Mouse (Mus musculus): ENCODE measurements around the gene Hirip3. TPM values are rescaled to one million over a fixed set of nuclear protein-coding genes. Genes with fewer than 3 reads are reported as not detected.

Gene Hirip3
- total RNA-seq (2021) = 10 to 100 TPM; 10.3 to 13.8 TPM

DNA sequence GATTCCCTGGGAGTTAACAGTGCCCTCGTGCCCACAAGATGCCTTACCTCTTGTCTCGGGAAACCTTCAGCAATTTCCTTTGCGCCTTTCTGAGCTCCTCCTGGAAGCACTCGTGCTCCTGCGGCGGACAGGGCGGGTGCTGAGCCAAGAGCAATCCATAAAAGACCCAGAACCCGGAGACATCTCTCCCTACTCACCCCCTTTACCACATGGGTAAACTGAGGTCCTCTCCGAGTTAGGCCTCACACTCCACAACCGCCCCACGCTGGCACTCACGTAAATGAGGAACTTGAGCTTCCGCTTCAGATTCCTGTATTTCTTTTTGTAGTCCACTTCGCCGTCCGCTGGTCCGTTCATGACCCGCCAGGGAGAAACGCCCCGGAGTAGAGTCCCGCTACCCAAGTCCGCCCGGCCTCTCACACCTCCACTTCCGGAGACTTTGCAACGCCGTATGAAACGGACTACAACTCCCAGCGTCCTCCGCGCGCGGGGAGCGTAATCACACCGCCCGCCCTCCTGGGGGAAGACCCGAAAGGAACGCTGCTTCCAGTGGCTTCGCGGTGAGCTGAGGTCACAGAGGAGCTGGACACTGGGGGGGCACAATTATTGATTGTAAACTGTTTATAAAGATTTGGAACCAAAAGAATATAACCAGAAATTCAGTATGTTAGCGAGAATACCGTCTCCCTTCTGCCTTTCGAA lies at the start of gene Hirip3:
Hirip3 (plus strand) TSS at position 544 of the 702 bp plus-strand sequence.
- intact Hi-C loops (cut with DNase I) = loop anchor here (1.0 kb wide), 1 partner anchor 20 kb away; no protein-coding TSS in a partner anchor
- DNase-seq = peak; percentile 97 to 98

DNA sequence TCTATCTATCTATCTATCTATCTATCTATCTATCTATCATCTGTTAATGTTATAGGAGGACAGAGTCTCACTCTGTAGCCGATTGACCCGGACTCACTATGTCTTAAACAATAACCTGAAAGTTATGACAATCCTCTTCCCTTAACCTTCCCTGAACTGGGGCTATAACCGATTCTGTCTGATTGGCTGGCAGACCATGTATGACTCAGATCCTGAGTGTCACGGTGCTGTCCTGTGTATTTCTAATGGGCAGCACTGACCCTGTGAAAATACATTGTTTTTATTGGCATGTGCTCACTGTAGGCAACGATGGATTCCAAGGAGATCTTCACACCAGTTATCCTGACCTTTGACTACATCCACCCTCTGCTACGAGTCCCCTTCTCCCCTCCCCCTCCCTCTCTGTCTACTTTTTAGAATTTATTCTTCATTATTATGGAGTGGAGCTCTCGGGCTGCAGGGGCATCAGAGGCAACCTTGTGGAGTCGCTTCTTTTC lies 46.0 kb upstream of the Hirip3 start:
- DNase-seq = no peak
- intact Hi-C loops (cut with DNase I) = no loop called here

DNA sequence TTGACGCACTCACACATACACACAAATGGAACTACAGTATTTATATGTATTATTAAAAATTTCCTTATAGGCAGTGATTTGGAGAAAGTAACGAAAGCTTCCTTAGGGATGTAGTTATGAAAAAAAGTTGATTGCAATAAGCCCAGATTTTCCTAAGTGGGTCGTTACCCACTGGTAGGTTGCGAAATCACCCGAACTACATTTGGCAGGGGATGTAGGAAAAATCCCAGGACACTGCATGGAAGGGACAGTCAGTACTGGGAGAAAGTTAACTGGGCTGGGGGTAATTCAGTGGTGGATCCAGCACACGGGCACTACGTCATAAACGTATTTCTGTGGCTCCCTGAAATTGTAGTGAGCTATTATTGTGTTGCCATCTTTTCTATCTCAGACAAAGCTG lies 45.3 kb upstream of the Hirip3 start:
- no peak for DNase-seq
- intact Hi-C loops (cut with DNase I) = no loop called here

DNA sequence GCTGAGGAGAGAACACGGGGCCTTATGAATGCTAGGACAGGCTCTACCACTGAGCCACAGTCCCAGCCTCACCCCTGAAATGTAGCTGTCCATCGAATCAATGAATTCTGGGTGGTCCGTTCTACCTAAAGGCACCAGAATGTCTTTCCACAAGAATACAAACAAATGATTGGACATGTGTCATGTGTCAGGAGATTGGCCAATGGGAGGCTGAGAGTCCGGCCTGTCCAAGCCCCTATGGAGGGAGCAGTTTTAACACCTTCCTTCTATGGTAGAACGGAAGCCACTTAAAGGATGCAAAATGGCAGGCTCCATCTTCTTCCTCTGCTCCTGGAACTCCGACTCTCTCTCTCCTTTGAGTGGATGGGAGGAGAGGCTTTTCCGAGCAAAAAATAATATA lies 44.2 kb upstream of the Hirip3 start:
- intact Hi-C loops (cut with DNase I) = no loop called here
- DNase-seq = no peak

DNA sequence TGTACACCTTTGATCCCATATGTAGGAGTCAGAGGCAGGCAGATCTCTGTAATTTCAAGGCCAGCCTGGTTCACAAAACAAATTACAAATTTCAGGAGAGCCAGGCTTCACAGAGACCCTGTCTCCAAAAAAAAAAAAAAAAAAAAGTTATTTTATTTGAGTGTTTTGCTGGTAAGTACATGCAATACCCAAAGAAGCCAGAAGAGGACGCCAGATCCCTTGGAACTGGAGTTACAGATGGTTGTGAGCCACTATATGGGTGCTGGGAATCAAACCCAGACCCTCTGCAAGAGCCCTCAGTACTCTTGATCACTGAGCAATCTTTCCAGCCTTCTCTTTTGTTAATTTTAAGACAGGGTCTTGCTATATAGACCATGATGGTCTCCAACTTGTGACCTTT lies 43.0 kb upstream of the Hirip3 start:
- intact Hi-C loops (cut with DNase I) = no loop called here

DNA sequence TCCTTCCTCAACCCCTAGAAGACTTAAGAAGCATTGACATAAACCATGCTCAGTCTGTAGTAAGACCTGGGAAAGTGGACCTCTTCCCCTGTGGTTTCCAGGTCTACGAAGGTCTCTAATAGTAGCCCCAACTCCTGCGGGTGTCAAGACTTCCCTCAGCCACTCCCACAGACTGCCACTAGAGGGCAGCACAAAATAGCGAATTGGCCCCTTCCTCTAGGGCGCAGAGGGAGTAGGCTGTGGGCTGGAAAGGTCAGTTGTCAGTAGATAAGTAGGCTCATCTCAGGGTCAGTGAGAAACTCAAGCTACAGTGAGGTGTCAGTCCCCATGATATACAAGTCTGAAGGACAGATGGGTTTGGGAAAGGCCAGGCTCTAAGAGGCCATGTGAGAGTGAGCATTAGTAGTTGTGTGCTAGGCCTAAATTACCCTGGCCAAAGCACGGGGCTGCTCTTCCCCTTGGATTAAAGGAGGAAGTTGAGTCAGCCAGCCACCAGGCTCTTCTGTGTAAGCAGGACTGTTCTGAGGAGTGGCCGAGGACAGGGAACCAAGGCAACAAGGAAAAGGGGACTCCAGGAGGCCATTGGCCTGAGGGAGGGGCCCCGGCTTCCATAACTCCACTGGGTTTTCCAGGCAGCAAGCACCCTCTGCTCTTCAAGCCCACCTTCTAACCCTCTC lies 39.8 kb upstream of the Hirip3 start:
- intact Hi-C loops (cut with DNase I) = loop anchor here (1.0 to 5.0 kb wide), 4 partner anchors 125 to 283 kb away; partner anchors contain the start of genes Asphd1 and Maz
- peak; percentile 82 to 91 for DNase-seq

More for the DNA sequence above, 43.0 kb upstream of the Hirip3 start:
- DNase-seq = no peak

DNA sequence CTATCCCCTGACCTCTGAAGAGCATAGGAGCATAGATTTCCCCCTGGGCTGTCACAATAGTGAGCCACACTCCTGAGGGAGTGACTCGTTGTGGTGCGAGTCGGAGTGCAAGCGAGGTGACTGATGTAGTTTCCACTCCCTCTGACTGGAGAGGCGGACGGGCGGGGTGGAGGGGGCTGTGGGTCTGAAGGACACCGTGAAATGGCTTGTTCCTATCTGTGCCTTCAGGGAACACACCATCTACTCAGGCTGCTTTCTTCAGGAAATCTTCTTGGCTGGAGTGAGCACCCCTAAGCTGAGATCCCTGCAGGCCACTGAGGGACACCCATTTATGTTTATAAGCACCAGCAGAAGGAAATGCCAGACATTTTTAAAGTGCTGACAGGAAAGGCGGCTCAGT lies 39.0 kb upstream of the Hirip3 start:
- no peak for DNase-seq
- intact Hi-C loops (cut with DNase I) = loop anchor here (1.0 to 5.0 kb wide), 4 partner anchors 125 to 282 kb away; partner anchors contain the start of genes Asphd1 and Maz

DNA sequence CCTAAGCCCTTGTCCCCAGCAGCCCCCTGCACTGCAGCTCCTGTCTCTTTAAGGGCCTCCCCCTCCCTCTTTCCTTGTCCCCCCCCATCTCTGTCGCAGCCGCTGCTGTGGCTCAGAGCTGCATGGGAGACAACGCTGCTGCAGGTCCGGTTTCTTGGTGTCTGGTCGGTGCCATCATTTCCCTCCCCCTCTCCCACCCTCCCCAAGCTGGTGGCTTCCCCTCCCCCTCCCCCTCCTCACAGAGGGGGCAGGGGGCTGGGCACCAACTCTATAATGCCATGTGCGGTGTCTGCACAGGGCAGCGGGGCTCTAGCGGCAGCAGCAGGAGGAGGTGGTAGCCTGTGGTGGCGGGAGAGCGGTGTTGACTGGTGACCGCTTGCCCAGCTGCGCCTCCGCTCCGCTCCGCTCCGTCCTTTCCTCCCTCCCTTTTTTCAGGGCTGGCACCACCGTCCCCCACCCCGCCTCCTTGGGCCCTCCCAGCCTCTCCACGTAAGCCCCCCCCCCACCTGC lies 38.5 kb upstream of the Hirip3 start:
- DNase-seq = no peak
- intact Hi-C loops (cut with DNase I) = loop anchor here (2.0 to 5.0 kb wide), 3 partner anchors 124 to 282 kb away; partner anchors contain the start of genes Asphd1 and Maz

DNA sequence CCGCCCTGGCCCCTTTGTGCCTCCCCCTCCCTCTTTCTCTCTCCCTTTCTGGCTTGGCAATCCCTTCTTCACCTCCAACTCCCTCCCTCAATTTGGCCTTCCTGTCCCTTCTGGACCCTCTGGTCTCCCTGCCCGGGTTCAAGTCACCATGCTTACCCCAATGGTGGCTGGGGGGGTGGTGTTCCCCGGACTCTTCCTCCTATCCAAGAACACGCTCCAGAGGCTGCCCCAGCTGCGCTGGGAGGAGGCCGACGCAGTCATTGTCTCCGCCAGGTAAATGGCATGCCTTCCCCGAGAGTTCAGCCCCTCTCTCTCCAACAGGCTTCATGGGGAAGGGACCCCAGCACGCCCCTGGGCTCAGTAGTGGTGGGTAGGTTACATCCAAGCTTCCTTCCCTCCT lies 37.8 kb upstream of the Hirip3 start:
- DNase-seq = no peak
- intact Hi-C loops (cut with DNase I) = loop anchor here (2.0 to 5.0 kb wide), 3 partner anchors 123 to 281 kb away; partner anchors contain the start of genes Asphd1 and Maz

DNA sequence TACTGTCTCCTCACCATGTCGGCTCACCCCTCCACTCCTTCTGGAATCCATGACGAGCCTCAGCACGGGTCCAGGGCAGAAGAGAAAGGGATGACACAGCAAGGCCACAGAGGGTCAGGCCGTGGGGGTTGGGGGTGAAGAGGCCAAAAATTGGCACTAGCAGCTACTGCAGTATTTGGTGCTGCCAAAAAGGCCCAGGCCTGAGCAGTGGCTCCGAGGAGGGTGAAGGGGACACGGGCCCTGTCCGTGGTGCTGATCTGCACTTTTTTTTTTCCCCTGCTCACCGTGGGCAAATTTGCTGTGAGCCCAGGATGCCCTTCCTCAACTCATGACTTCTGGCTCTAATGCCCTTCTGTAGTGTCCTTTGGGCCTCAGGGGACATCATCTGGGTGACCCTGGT lies 36.4 kb upstream of the Hirip3 start:
- intact Hi-C loops (cut with DNase I) = no loop called here
- DNase-seq = peak in 1 of 2 experiments; percentile 55

DNA sequence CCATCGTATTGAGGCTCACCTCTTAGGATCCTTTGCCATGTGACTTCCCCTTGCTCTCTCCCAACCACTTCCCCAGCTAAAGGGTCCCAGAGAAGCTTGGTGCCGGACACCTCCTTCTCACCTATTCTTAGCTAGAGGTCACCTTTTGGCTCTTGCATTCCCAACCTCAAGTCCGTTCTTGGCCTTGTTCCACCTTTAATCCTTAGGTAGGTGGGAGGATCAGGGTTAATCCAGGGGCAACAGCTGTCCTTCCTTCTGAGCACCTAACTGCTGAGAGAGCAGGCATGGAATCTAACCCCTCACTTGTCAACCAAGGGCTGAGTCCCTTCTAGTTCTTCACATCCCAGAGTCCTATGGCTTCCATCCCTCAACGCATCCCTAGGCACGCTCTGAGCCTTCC lies 35.8 kb upstream of the Hirip3 start:
- intact Hi-C loops (cut with DNase I) = no loop called here

DNA sequence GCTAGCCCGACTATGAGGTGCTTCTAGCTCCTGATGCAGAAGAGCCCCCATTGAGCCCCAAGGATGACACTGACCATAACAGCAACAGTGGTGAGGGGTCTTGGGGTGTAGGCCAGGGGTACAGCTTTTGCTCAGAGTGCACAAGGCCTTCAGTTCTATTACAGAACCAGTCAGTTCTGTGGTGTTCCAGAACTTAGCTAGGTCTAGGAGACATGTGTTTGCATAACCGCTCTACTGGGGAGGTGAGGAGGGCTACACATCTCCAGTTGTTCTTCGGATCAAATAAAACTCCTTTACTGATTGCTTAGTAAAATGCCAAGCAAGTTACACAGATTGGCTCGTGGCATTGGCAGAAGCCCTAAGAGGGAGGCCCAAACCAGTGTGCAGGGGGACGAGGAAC lies 30.2 kb upstream of the Hirip3 start, which contains the start of gene 4930451I11Rik:
4930451I11Rik (minus strand) TSS at position 101 of the 400 bp plus-strand sequence.
- intact Hi-C loops (cut with DNase I) = loop anchor here (5.0 kb wide), 1 partner anchor 56 kb away; no protein-coding TSS in a partner anchor
- no peak for DNase-seq

More for the DNA sequence above, 35.8 kb upstream of the Hirip3 start:
- DNase-seq = no peak

DNA sequence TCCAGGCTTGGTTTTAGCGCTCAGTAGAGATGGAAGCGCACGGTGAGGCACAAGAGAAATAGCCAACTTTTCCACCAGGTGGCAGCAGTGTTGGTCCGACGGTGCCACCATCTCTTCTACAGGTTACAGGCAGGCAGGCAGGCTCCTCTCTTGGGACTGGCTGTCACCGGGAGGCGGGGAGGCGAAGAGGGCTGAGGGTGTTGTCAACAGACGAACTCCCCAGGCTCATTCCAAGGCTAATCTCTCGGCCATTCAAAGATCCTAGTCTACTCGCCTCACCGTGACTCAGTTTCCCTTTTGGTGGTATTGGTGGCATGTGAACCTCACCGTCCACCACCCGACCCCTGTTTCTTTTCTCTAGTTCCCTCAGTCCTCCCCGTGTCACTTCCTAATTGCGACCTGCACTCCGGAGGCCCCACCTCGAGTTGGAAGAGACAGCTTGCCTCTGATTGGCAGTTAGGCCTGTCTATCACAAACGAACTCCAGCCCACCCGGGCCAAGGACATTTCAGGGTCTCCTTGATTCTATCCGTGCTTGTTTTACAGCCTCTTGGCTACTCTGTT lies 29.7 kb upstream of the Hirip3 start:
- DNase-seq = peak; percentile 76 to 86
- intact Hi-C loops (cut with DNase I) = loop anchor here (1.0 to 5.0 kb wide), 3 partner anchors 55 to 278 kb away; no protein-coding TSS in a partner anchor

DNA sequence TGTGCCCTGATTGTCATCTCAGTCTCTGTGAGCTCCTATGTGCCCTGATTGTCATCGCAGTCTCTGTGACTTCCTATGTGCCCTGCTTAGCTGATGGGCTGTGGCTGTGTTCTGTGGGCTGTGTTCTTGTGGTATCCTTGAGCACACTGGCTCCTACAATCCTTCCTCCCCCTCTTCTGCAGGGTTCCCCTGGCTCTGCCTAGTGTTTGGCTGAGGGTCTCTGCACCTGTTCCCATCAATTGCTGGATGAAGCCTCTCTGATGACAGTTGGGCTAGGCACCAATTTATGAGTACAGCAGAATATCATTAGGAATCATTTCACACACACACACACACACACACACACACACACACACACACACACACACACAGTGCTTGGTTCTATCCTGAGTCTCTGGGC lies 28.5 kb upstream of the Hirip3 start:
- DNase-seq = no peak
- intact Hi-C loops (cut with DNase I) = loop anchor here (2.0 to 5.0 kb wide), 2 partner anchors 54 to 130 kb away; no protein-coding TSS in a partner anchor

DNA sequence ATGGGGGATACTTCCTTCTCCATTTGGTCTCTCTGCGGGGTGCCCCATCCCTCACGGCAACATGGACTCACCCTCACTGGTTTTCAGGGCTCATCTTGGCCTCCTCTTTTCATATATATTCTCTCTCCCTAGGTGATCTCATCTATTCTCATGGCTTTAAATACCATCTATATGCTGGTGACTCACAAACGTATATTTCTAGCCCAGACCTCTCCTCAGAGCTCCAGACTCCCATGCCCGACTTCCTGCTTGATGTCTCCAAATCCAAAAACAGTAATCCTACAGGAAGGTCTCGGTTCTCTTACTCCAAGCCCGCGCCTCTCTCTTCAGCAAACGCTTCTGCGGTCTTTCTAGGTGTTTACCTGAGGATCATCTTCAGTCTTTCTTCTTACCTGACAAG lies 18.5 kb upstream of the Hirip3 start:
- intact Hi-C loops (cut with DNase I) = no loop called here
- DNase-seq = no peak

DNA sequence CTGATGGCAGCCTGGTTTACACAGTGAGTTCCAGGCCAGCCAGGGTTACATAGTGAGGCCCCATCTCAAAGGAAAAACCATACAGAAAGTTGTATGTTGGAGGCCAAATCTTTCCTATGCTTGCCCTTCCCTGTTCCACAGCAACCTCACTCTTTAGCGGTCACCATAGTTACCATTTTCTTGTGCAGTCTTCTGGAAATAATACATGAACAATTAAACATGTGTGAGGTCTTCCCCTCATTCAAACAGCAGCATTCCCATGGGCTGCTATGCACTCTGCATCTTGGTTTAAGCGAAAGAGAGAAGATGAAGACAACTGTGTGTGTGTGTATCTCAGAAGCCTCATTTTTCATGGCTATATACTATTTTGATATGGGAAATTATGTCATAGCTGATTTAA lies 16.3 kb upstream of the Hirip3 start:
- intact Hi-C loops (cut with DNase I) = no loop called here
- no peak for DNase-seq

DNA sequence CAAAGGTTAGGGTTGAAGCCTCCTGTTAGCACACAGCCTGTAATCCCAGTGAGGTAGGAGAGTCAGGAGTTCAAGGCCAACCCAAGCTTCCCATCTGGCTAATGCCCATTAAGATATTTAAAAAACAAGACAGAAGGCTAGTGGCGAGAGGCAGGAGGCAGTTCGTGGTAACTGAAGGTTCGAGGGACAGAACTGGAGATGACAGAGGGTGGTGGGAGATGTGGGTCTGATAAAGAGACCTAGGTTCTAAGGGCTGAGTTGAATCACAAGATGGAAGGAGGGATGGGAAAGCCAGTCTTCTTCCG lies 14.7 kb upstream of the Hirip3 start, which contains the start of gene Doc2a:
Doc2a (plus strand) TSS at position 301 of the 305 bp plus-strand sequence.
- no peak for DNase-seq
- intact Hi-C loops (cut with DNase I) = no loop called here

DNA sequence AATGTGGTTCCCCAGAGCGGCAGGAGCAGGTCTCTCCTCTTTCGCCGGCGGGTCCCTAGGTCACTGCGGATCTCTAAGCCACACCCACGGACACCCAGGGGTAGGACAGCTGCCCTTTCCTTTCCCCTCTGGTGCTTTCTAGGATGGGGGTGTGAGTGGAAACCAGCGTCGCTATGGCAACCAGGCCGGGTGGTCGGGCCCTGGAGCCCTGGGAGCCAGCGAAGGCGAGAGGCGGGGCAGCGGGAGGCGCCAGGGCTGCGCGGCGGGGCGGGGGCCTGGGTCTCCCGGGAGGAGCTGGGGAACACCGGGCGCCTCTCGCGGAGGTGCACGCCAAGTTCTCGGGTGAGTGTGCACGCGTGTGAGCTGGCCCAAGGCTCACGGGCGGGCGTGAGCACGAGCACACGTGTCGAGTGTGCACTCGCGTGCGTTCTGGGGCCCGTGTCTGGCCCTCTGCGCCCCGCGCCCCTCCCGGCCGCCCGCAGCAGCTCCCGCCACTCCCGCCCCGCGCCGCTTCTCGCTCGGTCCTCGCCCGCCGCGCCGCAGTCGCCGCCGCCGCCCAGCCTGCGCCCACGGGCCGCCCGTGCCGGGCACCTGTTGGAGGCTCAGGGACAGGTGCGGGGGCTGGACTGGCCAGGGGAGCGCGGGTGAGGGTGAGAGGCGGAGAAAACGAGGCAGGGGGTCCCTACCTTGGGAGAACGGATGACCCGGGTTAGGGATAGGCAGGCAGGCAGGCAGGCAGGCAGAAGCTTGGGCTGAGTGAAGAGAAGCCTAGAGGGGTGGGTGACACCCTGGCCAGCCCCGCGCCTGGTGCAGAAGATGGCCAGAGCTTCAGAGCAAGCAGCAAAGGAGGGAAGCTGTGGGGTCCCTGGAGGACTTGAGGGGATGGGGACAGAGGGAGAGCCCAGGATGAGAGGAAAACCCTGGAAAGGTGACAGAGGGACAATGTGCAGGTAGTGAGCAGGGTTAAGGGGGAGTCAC lies 14.1 kb upstream of the Hirip3 start:
- no peak for DNase-seq
- intact Hi-C loops (cut with DNase I) = no loop called here

DNA sequence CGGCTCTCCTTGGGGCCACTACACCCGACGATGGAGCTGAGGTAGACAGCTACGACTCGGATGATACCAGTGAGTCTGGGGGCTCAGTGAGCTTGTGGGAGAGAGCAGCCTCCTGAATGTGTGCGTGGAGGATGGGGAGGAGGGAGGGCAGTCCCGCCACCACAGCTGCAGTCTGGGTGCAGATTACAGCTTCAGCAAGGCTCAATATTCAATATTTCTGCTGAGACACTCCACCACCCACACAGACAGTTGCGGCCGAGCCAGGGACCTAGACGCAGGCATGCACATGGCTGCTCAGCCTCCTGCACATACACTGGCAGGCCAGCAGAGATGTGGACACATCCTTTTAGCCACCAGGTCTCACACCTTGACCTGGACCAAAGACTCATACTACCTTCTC lies 13.0 kb upstream of the Hirip3 start:
- no peak for DNase-seq
- intact Hi-C loops (cut with DNase I) = no loop called here

DNA sequence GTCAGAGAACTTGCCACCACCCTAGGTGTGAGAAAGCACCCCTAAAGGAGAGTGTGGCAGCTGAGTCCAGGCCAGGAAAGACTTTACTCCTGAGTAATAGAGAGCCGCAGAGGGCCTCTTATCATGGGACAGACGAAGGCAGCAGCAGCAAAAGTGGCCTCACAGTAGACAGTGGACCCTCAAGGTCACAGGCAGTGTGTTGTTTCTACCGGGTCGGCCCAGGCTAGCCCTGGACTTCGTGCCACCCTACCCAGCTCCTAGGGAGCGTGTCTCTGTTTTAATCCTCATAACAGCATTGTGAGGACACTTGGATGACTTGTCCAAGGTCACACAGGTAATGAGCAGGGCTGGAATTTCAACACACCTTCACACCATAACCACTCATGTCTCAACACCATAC lies 11.6 kb upstream of the Hirip3 start:
- intact Hi-C loops (cut with DNase I) = no loop called here
- DNase-seq = no peak
